Mouse (Mus musculus): ENCODE measurements at regions not wholly inside any gene's neighbourhood (a gene's known extent, or its start where the extent isn't known, plus 50 kb on each side); places are given as distances from the start of the nearest gene placed in this dataset.

DNA sequence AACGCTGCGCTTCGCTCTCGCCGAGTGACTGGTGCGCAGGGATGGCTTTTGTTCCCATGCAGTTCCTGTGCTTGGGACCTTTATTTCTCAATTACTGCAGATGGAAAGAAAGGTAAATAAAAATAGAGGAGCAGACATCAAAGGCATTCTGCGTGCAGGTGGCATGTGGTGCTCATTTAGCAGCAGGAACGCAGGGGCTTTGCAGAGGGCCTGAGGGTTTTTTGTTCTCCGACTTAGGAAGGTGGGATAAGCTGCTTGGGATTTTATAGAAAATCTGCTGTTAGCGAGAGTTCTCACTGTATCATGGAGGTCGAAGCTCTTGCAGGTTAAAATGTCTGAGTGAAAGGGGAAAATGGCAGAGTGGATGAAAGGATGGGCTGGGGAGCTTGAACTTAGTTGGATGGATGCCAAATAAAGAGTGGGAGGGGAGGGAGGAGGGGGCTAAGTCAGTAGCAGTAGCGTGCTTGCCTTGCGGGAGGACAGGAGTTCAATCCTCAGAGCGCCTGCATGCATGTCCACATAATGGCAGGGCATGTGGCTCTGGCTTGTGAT is 101.9 kb upstream of the Sdk1 start:
- intact Hi-C loops (cut with DNase I) = no loop called here
- H3K4me3 ChIP-seq = no peak overlapping the region
- no peak overlapping the region for H3K27ac ChIP-seq
- DNase-seq (ENCODE audit: extremely low spot score in 1 of 2, low spot score in 2 of 2) = no peak
- no peak for TF ChIP-seq CTCF (IDR thresholded peaks at IDR 0.05)

DNA sequence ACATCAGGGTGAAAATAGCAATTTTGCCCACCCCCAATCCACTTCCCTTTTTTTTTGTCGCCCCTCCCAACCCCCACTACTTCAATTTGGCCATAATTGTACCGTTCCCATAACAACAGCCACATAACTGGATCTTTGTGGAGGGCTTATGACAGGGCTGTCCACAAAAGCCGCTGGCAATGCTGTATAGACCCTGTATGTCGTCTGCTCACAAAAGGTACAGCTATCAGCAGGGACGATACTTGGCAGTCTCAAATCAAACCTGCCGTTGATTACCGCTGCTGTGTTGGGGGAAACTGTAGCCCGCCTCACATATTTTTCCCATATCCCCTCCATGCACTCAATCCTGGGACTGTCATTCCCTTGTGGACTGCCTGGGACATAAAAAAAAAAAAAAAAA is 80.9 kb upstream of the Sdk1 start:
- Histone ChIP-seq H3K27ac (no peak overlapping the region), H3K4me3 (no peak overlapping the region)
- intact Hi-C loops (cut with DNase I) = no loop called here
- no peak for DNase-seq (ENCODE audit: extremely low spot score in 1 of 2, low spot score in 2 of 2)
- TF ChIP-seq CTCF (IDR thresholded peaks at IDR 0.05) = no peak

DNA sequence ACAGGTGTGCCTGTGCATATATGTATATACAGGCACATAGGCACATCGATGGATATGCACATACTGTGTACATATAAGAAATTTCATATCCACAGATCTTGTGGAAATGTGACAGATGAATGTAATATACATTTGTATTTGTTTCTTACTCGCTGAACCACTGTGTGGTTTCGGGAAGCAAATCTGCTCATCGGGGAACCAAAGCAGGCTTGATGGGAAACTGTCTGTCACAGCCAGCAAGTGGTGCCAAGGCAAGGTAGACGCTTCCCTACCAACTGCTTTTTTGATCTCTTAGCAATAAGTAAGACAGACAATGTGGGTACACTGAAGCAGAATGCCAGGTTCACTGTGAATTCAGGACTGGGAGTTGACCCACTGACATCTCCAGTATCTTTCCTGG is 80.3 kb upstream of the Sdk1 start:
- intact Hi-C loops (cut with DNase I) = no loop called here
- Histone ChIP-seq H3K4me3 (no peak overlapping the region), H3K27ac (no peak overlapping the region)
- no peak for TF ChIP-seq CTCF (IDR thresholded peaks at IDR 0.05)
- no peak for DNase-seq (ENCODE audit: extremely low spot score in 1 of 2, low spot score in 2 of 2)

DNA sequence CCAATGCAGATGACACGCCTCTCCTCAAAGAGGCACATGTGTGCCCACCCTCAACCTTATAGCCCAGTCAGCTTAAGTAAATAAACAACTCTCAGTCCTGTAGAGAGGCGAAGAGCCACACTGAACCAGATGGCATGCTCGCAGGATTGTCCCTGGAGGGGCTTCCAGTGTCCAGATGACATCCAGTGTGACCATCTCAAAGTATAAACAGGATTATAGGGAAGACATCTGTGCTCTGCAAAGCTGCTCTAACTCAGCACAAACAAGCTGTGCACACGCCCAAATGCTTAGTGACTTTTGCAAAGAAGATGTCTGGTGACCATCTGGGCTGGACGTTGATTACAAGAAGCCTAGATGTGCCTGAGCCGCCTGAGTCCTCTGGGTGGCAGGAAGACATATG is 58.8 kb upstream of the Sdk1 start:
- Histone ChIP-seq H3K27ac (no peak overlapping the region), H3K4me3 (no peak overlapping the region)
- intact Hi-C loops (cut with DNase I) = no loop called here
- no peak for TF ChIP-seq CTCF (IDR thresholded peaks at IDR 0.05)
- no peak for DNase-seq (ENCODE audit: extremely low spot score in 1 of 2, low spot score in 2 of 2)

DNA sequence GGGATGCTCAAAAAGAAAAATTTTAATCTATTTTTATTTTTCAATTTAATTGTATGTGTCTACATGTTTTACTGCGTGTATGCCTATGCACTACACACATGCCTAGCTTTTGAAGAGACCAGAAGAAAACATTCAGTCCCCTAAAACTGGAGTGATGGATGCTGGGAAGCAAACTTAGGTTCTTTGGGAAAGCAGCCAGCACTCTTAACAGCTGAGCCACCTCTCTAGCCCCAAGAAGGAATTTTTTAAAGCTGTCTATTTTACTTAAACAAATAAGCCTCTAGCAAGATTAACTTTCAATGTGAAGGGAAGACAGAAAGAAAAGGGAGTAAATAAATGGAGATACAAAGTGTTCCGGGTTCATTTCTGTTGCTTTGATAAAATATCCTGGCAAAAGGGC is 52.3 kb upstream of the Sdk1 start:
- no peak for TF ChIP-seq CTCF (IDR thresholded peaks at IDR 0.05)
- H3K27ac ChIP-seq = no peak overlapping the region
- no peak overlapping the region for H3K4me3 ChIP-seq
- intact Hi-C loops (cut with DNase I) = no loop called here
- DNase-seq (ENCODE audit: extremely low spot score in 1 of 2, low spot score in 2 of 2) = no peak

Small RNA genes lying in the stretch of these regions (microRNA-seq; reads per million reads assigned to microRNA genes)
- gene Gm26113 = 0 reads per million in 2 experiments
